Mouse (Mus musculus): Measurements from ENCODE around the gene Capn12. TPM values are rescaled to one million over a fixed set of nuclear protein-coding genes. Genes with fewer than 3 reads are reported as not detected.
"Not testable (repeated sequence)": the region's sequence is repeated elsewhere in the genome, so short reads cannot be mapped to it uniquely, and the experiment has no call there.

The Capn12 gene
- polyA plus RNA-seq, 1 experiment from 2014 or later, result 0.23 TPM

DNA sequence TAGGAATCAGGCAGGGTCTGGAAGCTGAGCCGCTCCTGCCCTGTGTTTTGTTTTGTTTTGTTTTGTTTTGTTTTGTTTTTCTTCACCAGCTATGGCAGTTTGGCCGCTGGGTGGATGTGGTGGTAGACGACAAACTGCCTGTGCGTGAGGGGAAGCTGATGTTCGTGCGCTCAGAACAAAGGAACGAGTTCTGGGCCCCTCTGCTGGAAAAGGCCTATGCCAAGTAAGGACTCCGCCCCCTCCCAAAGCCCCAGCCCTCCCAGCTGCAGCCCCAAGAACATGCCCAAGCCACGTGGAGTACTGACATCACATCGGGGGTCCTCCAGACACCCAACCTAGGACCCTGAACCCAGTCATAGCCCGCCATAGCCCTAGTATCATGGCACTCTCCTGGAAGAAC, 1.8 kb downstream of the Capn12 start:
- Histone ChIP-seq H3K4me2 (ENCODE audit: low read length) (no peak overlapping the region), H3K9ac (ENCODE audit: low read length) (no peak overlapping the region), H3K4me1 (replicated peaks; ENCODE audit: control insufficient read depth, insufficient read depth, low read length) (no peaks in the 10 kb centered on the region), H3K4me3 (ENCODE audit: low read depth, low read length) (no peak overlapping the region), H3K27ac (ENCODE audit: low read depth) (no peak overlapping the region), H3K27me3 (replicated peaks; ENCODE audit: control insufficient read depth, insufficient read depth, low read length) (peaks cover 8% of the 10 kb centered on the region), H3K36me3 (ENCODE audit: control insufficient read depth, insufficient read depth, low read length) (no peaks in the 10 kb centered on the region), H3K9me3 (ENCODE audit: control insufficient read depth, low read length) (no peaks in the 10 kb centered on the region)
- no peak for DNase-seq (ENCODE audit: low spot score)
- WGBS, result 77% methylated on average over 11 of the region's 11 CpGs
- ATAC-seq (replicated peaks; ENCODE audit: low FRiP score, low TSS enrichment, low read depth), result no peak

DNA sequence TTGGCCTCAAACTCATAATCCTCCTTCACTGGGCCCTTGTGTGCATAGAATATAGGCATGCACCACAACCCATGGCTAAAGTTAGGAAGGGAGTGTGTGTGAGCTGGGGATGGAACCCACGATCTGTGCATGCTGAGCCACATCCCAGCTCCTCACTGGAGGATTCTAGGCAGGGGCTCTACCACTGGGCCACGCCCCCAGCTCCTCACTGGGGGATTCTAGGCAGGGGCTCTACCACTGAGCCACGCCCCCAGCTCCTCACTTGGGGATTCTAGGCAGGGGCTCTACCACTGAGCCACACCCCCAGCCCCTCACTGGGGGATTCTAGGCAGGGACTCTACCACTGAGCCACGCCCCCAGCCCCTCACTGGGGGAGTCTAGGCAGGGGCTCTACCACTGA, 2.5 kb downstream of the Capn12 start:
- H3K9ac ChIP-seq (ENCODE audit: low read length); H3K4me1 ChIP-seq (replicated peaks; ENCODE audit: control insufficient read depth, insufficient read depth, low read length); H3K9me3 ChIP-seq (ENCODE audit: control insufficient read depth, low read length); H3K4me2 ChIP-seq (ENCODE audit: low read length); ATAC-seq (replicated peaks; ENCODE audit: low FRiP score, low TSS enrichment, low read depth); H3K27ac ChIP-seq (ENCODE audit: low read depth); H3K4me3 ChIP-seq (ENCODE audit: low read depth, low read length); H3K36me3 ChIP-seq (ENCODE audit: control insufficient read depth, insufficient read depth, low read length); DNase-seq (ENCODE audit: low spot score): not testable (repeated sequence)
- peaks cover 14% of the 10 kb centered on the region for H3K27me3 ChIP-seq (replicated peaks; ENCODE audit: control insufficient read depth, insufficient read depth, low read length)
- WGBS, result 85% methylated on average over 3 of the region's 4 CpGs

DNA sequence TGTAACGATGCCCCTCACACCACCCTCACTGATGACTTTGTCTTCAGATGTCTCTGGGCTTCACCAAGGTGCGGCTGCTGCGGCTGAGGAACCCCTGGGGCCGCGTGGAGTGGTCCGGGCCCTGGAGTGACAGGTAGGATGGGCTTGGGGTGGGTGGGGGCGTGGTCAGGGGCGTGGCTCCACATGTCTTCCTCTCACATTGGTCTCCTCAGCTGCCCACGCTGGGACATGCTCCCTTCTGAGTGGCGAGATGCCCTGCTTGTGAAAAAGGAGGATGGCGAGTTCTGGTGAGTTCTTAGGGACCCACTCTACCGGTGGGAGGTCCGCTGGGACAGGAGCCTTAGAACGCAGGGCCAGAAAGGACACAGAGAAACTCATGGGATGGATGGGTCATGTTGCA, 5.3 kb downstream of the Capn12 start:
- peaks cover 4% of the 10 kb centered on the region; the same call in 1 of the 2 replicates for H3K4me1 ChIP-seq (replicated peaks; ENCODE audit: control insufficient read depth, insufficient read depth, low read length)
- ATAC-seq (replicated peaks; ENCODE audit: low FRiP score, low TSS enrichment, low read depth) (no peak), DNase-seq (ENCODE audit: low spot score) (no peak)
- H3K9ac ChIP-seq (ENCODE audit: low read length), result no peak overlapping the region
- H3K4me3 ChIP-seq (ENCODE audit: low read depth, low read length), result no peak overlapping the region
- no peak overlapping the region for H3K4me2 ChIP-seq (ENCODE audit: low read length)
- H3K9me3 ChIP-seq (ENCODE audit: control insufficient read depth, low read length), result no peaks in the 10 kb centered on the region
- H3K36me3 ChIP-seq (ENCODE audit: control insufficient read depth, insufficient read depth, low read length), result peaks cover 6% of the 10 kb centered on the region; the same call in 1 of the 2 replicates
- peaks cover 30% of the 10 kb centered on the region for H3K27me3 ChIP-seq (replicated peaks; ENCODE audit: control insufficient read depth, insufficient read depth, low read length)
- no peak overlapping the region for H3K27ac ChIP-seq (ENCODE audit: low read depth)
- 26% methylated on average over 14 of the region's 14 CpGs for WGBS

DNA sequence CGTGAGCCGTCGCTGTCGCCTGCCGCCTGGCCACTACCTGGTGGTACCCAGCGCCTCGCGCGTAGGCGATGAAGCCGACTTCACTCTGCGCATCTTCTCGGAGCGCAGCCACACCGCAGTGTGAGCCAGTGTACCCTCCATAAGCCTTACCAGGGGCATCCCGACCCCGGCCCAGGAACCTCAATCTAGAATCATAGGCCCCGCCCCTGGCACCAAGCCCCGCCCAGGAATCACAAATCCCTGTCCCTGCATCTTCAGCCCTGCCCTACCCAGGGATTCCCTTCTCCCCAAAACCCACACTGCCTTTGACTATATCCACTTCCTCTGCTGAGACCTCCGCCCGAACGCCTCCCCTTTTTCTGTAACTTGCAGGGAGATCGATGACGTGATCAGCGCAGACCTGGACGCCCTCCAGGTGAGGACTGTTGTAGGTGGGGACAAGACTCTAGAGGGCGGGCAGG, 7.5 kb downstream of the Capn12 start:
- ATAC-seq (replicated peaks; ENCODE audit: low FRiP score, low TSS enrichment, low read depth) (peak; percentile 17; the same call in 1 of the 2 replicates), DNase-seq (ENCODE audit: low spot score) (peak; percentile 64)
- Histone ChIP-seq H3K36me3 (ENCODE audit: control insufficient read depth, insufficient read depth, low read length) (peaks cover 28% of the 10 kb centered on the region), H3K27ac (ENCODE audit: low read depth) (no peak overlapping the region), H3K4me2 (ENCODE audit: low read length) (peak overlapping the region; percentile 45), H3K9me3 (ENCODE audit: control insufficient read depth, low read length) (no peaks in the 10 kb centered on the region), H3K4me1 (replicated peaks; ENCODE audit: control insufficient read depth, insufficient read depth, low read length) (peaks cover 4% of the 10 kb centered on the region; the same call in 1 of the 2 replicates), H3K9ac (ENCODE audit: low read length) (no peak overlapping the region; the same call in 1 of the 2 replicates), H3K4me3 (ENCODE audit: low read depth, low read length) (peak overlapping the region; percentile 25), H3K27me3 (replicated peaks; ENCODE audit: control insufficient read depth, insufficient read depth, low read length) (peaks cover 30% of the 10 kb centered on the region)
- 4% methylated on average over 26 of the region's 27 CpGs for WGBS

DNA sequence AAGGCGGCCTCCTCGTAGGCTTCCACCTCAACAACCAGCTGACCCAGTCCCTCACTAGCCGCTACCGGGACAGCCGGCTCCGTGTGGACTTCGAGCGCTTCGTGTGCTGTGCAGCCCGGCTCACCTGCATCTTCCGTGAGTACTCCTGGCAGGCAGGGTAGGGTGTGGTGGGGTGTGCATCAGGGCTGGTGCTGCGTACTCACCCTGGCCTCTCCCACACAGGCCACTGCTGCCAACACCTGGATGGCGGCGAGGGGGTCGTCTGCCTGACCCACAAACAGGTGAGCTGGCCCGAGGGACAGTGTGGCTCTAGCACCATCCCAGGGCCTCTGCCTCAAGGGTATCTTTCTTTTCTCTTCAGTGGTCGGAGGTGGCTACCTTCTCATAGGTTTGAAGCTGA, 11.4 kb downstream of the Capn12 start:
- Histone ChIP-seq H3K4me1 (replicated peaks; ENCODE audit: control insufficient read depth, insufficient read depth, low read length) (peaks cover 4% of the 10 kb centered on the region; the same call in 1 of the 2 replicates), H3K9ac (ENCODE audit: low read length) (no peak overlapping the region), H3K27ac (ENCODE audit: low read depth) (no peak overlapping the region), H3K4me3 (ENCODE audit: low read depth, low read length) (no peak overlapping the region), H3K27me3 (replicated peaks; ENCODE audit: control insufficient read depth, insufficient read depth, low read length) (peaks cover 27% of the 10 kb centered on the region), H3K36me3 (ENCODE audit: control insufficient read depth, insufficient read depth, low read length) (peaks cover 67% of the 10 kb centered on the region), H3K9me3 (ENCODE audit: control insufficient read depth, low read length) (no peaks in the 10 kb centered on the region), H3K4me2 (ENCODE audit: low read length) (no peak overlapping the region)
- WGBS, result 92% methylated on average over 17 of the region's 17 CpGs
- DNase-seq (ENCODE audit: low spot score), result no peak
- ATAC-seq (replicated peaks; ENCODE audit: low FRiP score, low TSS enrichment, low read depth), result no peak

DNA sequence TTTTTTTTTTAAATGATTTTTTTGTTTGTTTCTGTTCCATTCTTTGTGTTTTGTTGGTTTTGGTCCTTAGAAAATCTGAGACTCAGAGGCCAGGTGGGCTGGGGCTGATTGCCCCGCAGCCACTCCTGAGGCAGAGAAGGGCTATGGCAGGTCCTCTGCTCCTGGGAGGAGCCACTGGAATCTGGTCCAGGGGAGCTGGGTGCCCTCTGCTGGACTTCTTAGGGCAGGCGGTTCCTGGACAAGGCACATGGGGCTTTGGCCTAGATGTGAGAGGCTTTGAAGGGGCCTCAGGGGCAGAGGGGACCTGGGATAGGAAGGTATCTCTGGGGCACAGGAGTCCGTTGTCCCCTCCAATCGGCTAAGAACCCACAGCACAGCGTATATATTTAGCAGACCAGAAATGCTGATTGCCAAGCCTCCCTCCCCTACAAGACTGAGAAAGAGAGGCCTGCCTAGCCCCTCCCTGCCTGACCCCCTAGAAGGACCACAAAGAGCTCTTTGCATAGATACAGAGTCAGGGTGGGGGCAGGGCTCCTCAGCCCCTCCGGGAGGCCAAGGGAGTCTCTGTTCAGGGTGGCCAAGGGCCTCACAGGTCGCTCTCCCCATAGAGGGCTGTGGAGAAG, 12.5 kb downstream of the Capn12 start:
- WGBS, result 51% methylated on average over 7 of the region's 7 CpGs
- H3K9me3 ChIP-seq (ENCODE audit: control insufficient read depth, low read length), result no peaks in the 10 kb centered on the region
- H3K27me3 ChIP-seq (replicated peaks; ENCODE audit: control insufficient read depth, insufficient read depth, low read length), result peaks cover 15% of the 10 kb centered on the region
- H3K4me1 ChIP-seq (replicated peaks; ENCODE audit: control insufficient read depth, insufficient read depth, low read length), result peaks cover 3% of the 10 kb centered on the region; the same call in 1 of the 2 replicates
- H3K27ac ChIP-seq (ENCODE audit: low read depth), result no peak overlapping the region
- DNase-seq (ENCODE audit: low spot score) (peak; percentile 67), ATAC-seq (replicated peaks; ENCODE audit: low FRiP score, low TSS enrichment, low read depth) (0 out of 2 replicates have a peak, but pooled peaks have one; percentile 21)
- H3K36me3 ChIP-seq (ENCODE audit: control insufficient read depth, insufficient read depth, low read length), result peaks cover 78% of the 10 kb centered on the region
- no peak overlapping the region for H3K9ac ChIP-seq (ENCODE audit: low read length)
- no peak overlapping the region for H3K4me2 ChIP-seq (ENCODE audit: low read length)
- no peak overlapping the region for H3K4me3 ChIP-seq (ENCODE audit: low read depth, low read length)

DNA sequence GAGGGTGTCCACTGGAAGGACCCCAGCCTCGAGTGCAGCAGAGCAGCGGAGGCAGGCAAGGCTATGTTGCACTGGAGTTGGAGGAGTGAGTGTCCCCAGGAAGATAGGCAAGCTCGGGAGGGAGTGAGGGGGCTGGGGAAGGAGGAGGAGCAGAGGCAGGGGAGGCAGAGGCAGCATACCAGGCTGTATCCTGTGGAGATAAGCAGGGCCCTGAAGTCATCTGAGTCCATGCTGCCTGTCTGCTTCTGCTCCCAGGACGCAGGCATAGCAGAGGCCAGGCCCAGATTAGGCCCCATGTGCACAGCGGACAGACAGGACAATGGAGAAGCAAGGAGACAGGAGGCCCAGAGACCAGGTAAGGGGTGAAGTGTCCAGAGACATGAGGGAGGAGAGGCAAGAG, 13.7 kb downstream of the Capn12 start:
- no peak overlapping the region for H3K4me2 ChIP-seq (ENCODE audit: low read length)
- H3K27ac ChIP-seq (ENCODE audit: low read depth), result no peak overlapping the region
- ATAC-seq (replicated peaks; ENCODE audit: low FRiP score, low TSS enrichment, low read depth), result no peak
- H3K36me3 ChIP-seq (ENCODE audit: control insufficient read depth, insufficient read depth, low read length), result peaks cover 90% of the 10 kb centered on the region
- no peak for DNase-seq (ENCODE audit: low spot score)
- H3K9ac ChIP-seq (ENCODE audit: low read length), result no peak overlapping the region
- 55% methylated on average over 5 of the region's 5 CpGs for WGBS
- H3K4me3 ChIP-seq (ENCODE audit: low read depth, low read length), result no peak overlapping the region
- no peaks in the 10 kb centered on the region for H3K9me3 ChIP-seq (ENCODE audit: control insufficient read depth, low read length)
- peaks cover 3% of the 10 kb centered on the region for H3K27me3 ChIP-seq (replicated peaks; ENCODE audit: control insufficient read depth, insufficient read depth, low read length)
- H3K4me1 ChIP-seq (replicated peaks; ENCODE audit: control insufficient read depth, insufficient read depth, low read length), result no peaks in the 10 kb centered on the region

DNA sequence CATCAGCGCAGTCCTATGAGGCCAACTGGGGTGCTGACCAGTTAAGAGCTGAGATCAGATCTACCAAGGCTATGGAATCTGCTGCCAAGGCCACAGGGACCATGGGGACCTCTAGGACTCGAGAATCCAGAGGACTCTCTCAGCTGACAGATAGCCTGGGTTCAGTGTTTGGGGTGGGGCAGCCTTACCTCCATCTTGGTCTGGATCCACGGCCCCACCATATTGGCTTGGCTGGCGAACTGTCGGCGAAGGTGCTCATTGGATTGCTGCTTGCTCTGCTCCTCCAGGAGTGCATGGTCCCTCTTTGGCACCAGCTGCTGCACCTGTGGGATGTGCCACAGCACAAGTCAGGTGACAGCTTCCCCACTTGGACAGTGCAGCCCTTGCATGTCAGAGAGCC, 16.4 kb downstream of the Capn12 start:
- WGBS, result 97% methylated on average over 6 of the region's 6 CpGs
- no peak overlapping the region for H3K9ac ChIP-seq (ENCODE audit: low read length)
- no peak for ATAC-seq (replicated peaks; ENCODE audit: low FRiP score, low TSS enrichment, low read depth)

DNA sequence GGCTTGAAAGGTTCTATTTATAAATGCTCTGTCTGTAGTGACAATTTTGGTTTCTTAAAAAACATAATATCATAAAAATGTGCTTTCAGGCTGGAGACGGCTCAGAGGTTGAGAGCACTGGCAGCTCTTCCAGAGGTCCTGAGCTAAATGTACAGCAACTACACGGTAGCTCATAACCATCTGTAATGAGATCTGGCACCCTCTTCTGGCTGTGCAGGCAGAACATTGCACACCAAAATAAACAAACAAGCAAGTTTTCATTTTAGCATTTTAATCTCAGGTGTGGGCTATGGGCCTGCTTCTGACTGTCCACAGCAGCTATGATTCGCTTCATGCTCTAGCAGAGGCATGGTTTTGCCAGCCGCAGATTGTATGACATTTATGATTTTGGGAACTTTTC, 18.8 kb downstream of the Capn12 start:
- ATAC-seq (replicated peaks; ENCODE audit: low FRiP score, low TSS enrichment, low read depth) (no peak), DNase-seq (ENCODE audit: low spot score) (no peak)
- Histone ChIP-seq H3K9me3 (ENCODE audit: control insufficient read depth, low read length) (no peaks in the 10 kb centered on the region), H3K36me3 (ENCODE audit: control insufficient read depth, insufficient read depth, low read length) (peaks cover 100% of the 10 kb centered on the region), H3K4me1 (replicated peaks; ENCODE audit: control insufficient read depth, insufficient read depth, low read length) (no peaks in the 10 kb centered on the region), H3K4me2 (ENCODE audit: low read length) (no peak overlapping the region), H3K27ac (ENCODE audit: low read depth) (no peak overlapping the region), H3K27me3 (replicated peaks; ENCODE audit: control insufficient read depth, insufficient read depth, low read length) (no peaks in the 10 kb centered on the region), H3K9ac (ENCODE audit: low read length) (no peak overlapping the region), H3K4me3 (ENCODE audit: low read depth, low read length) (no peak overlapping the region)
- 86% methylated on average over 4 of the region's 4 CpGs for WGBS

More for the DNA sequence above, 16.4 kb downstream of the Capn12 start:
- Histone ChIP-seq H3K36me3 (ENCODE audit: control insufficient read depth, insufficient read depth, low read length) (peaks cover 99% of the 10 kb centered on the region), H3K4me3 (ENCODE audit: low read depth, low read length) (no peak overlapping the region), H3K9me3 (ENCODE audit: control insufficient read depth, low read length) (no peaks in the 10 kb centered on the region), H3K4me1 (replicated peaks; ENCODE audit: control insufficient read depth, insufficient read depth, low read length) (no peaks in the 10 kb centered on the region), H3K27me3 (replicated peaks; ENCODE audit: control insufficient read depth, insufficient read depth, low read length) (no peaks in the 10 kb centered on the region), H3K4me2 (ENCODE audit: low read length) (no peak overlapping the region), H3K27ac (ENCODE audit: low read depth) (no peak overlapping the region)
- no peak for DNase-seq (ENCODE audit: low spot score)

Data from intestine, embryonic 14.5 days (tissue).